Mouse (Mus musculus) urinary bladder, adult 2 months (tissue): ENCODE data around the gene Ero1lb. TPM values are rescaled to one million over a fixed set of nuclear protein-coding genes. Genes with fewer than 3 reads are reported as not detected.

Experiments
- polyA plus RNA-seq: library from polyadenylated mRNA; depleted of rRNA; stranded (reverse); fragments of >200 nt; gene quantifications from 2 replicates; pipeline ENCODE4 v1.2.3, GENCODE M21; 2012; rRNA removed

Gene Ero1lb
- polyA plus RNA-seq, 1 experiment, result 4.5 TPM

Other genes with a start within 250 kb of the Ero1lb start
- gene Actn2, start 225.1 kb upstream of the Ero1lb start, polyA plus RNA-seq, result 2.4 and 2.8 TPM in 2 replicates
- gene Heatr1, start 170.8 kb upstream of the Ero1lb start, polyA plus RNA-seq, result 16.0 and 18.2 TPM in 2 replicates
- gene Lgals8, start 100.9 kb upstream of the Ero1lb start, polyA plus RNA-seq, result 72.1 and 76.1 TPM in 2 replicates
- 1.0 and 1.3 TPM in 2 replicates for gene Edaradd, start 45.4 kb upstream of the Ero1lb start, polyA plus RNA-seq
- gene Prl2c3, start 234.2 kb downstream of the Ero1lb start, polyA plus RNA-seq, result 0.12 TPM in 1 of 2 replicates, not detected in the other